In genomic region chr4:134497223-134497622, GRCm38 (mm10) we compare ENCODE assay signal across 8 mouse cellular contexts. TPM values are rescaled to one million over a fixed set of nuclear protein-coding genes. Genes with fewer than 3 reads are reported as not detected.
DNase-seq lines count a peak whose midpoint lies in the region; ATAC-seq and TF ChIP-seq lines count a peak whose summit lies in the region.
"Had no signal": no experiment of that assay in that cellular context is flagged by ENCODE, and none has a peak within 500 bp of the region (broad histone marks: within the 10 kb centered on the region; RNA-seq: fewer than 3 reads in every experiment).

No protein-coding gene starts in this region.

- no peaks in the 10 kb centered on the region for H3K9me3 ChIP-seq in lung, embryonic 15.5 days
- H3K9me3 ChIP-seq in embryonic facial prominence, embryonic 15.5 days (replicated peaks) = no peaks in the 10 kb centered on the region
- no peaks in the 10 kb centered on the region for H3K9me3 ChIP-seq in limb, embryonic 12.5 days

- peak overlapping the region; percentile 57 for H3K4me3 ChIP-seq in lung, embryonic 15.5 days
- H3K4me3 ChIP-seq in embryonic facial prominence, embryonic 15.5 days (replicated peaks) = peak overlapping the region; percentile 58
- H3K4me3 ChIP-seq in limb, embryonic 12.5 days (replicated peaks) = peak overlapping the region; percentile 58
- peak overlapping the region; percentile 72 for H3K4me3 ChIP-seq in small intestine, adult 2 months (ENCODE audit: low read depth, low read length)

- TF ChIP-seq CTCF in small intestine, adult 2 months (IDR thresholded peaks at IDR 0.05; ENCODE audit: extremely low read depth, insufficient read length, insufficient replicate concordance, low read depth, low read length) = no peak

- H3K27me3 ChIP-seq in lung, embryonic 15.5 days = no peaks in the 10 kb centered on the region
- H3K27me3 ChIP-seq in embryonic facial prominence, embryonic 15.5 days = no peaks in the 10 kb centered on the region
- peaks cover 10% of the 10 kb centered on the region; the same call in 1 of the 2 replicates for H3K27me3 ChIP-seq in limb, embryonic 12.5 days
- H3K27me3 ChIP-seq in small intestine, adult 2 months (ENCODE audit: control insufficient read depth, insufficient read depth, low read length) = no peaks in the 10 kb centered on the region

- no peaks in the 10 kb centered on the region for H3K36me3 ChIP-seq in lung, embryonic 15.5 days
- H3K36me3 ChIP-seq in embryonic facial prominence, embryonic 15.5 days = no peaks in the 10 kb centered on the region
- H3K36me3 ChIP-seq in limb, embryonic 12.5 days = no peaks in the 10 kb centered on the region
- no peaks in the 10 kb centered on the region for H3K36me3 ChIP-seq in small intestine, adult 2 months (ENCODE audit: control insufficient read depth, insufficient read depth, low read length)

- DNase-seq in lung, postnatal 14 days = no peak
- no peak for DNase-seq in urinary bladder, adult 2 months (ENCODE audit: low spot score)
- no peak for DNase-seq in adrenal gland, postnatal 36 days

- peak overlapping the region; percentile 99 for H3K4me2 ChIP-seq in lung, embryonic 15.5 days
- H3K4me2 ChIP-seq in embryonic facial prominence, embryonic 15.5 days (replicated peaks) = peak overlapping the region; percentile 97
- H3K4me2 ChIP-seq in limb, embryonic 12.5 days = peak overlapping the region; percentile 98

- peaks cover 40% of the 10 kb centered on the region for H3K4me1 ChIP-seq in lung, embryonic 15.5 days
- H3K4me1 ChIP-seq in embryonic facial prominence, embryonic 15.5 days = peaks cover 35% of the 10 kb centered on the region
- peaks cover 23% of the 10 kb centered on the region for H3K4me1 ChIP-seq in limb, embryonic 12.5 days (replicated peaks)
- peaks cover 38% of the 10 kb centered on the region for H3K4me1 ChIP-seq in small intestine, adult 2 months (ENCODE audit: control insufficient read depth, insufficient read depth, insufficient read length, low read length)

- TF ChIP-seq POLR2A in small intestine, adult 2 months (IDR thresholded peaks at IDR 0.05; ENCODE audit: low read depth, low read length) = no peak

- 11% methylated on average over 6 of the region's 6 CpGs for WGBS in lung, embryonic 15.5 days
- WGBS in embryonic facial prominence, embryonic 15.5 days = 3% methylated on average over 6 of the region's 6 CpGs
- 10% methylated on average over 6 of the region's 6 CpGs for WGBS in limb, embryonic 12.5 days
- WGBS in small intestine, adult 2 months = 6% methylated on average over 6 of the region's 6 CpGs

- no peak; the same call in 1 of the 2 replicates for ATAC-seq in lung, embryonic 15.5 days (ENCODE audit: borderline replicate concordance, extremely low read depth, low FRiP score, low TSS enrichment)
- ATAC-seq in embryonic facial prominence, embryonic 15.5 days (ENCODE audit: insufficient number of reproducible peaks, low FRiP score, low TSS enrichment, low read depth) = no peak
- 0 out of 2 replicates have a peak, but pooled peaks have one; percentile 16 for ATAC-seq in limb, embryonic 12.5 days (ENCODE audit: insufficient number of reproducible peaks, insufficient read depth, low FRiP score, low TSS enrichment, low read depth)

- H3K27ac ChIP-seq in lung, embryonic 15.5 days = no peak overlapping the region
- H3K27ac ChIP-seq in embryonic facial prominence, embryonic 15.5 days (replicated peaks) = 0 out of 2 replicates have a peak overlapping the region, but pooled peaks have one; percentile 68
- H3K27ac ChIP-seq in limb, embryonic 12.5 days = no peak overlapping the region; the same call in 1 of the 2 replicates
- peak overlapping the region; percentile 56 for H3K27ac ChIP-seq in small intestine, adult 2 months (ENCODE audit: insufficient read depth, low read depth, low read length)

- peak overlapping the region; percentile 49 for H3K9ac ChIP-seq in lung, embryonic 15.5 days
- H3K9ac ChIP-seq in embryonic facial prominence, embryonic 15.5 days = peak overlapping the region; percentile 50
- peak overlapping the region; percentile 64 for H3K9ac ChIP-seq in limb, embryonic 12.5 days (replicated peaks)

RNA-seq across cellular contexts. Expression of gene Paqr7, which starts 0.7 kb away (rescaled TPM):
- 4.2 and 6.7 TPM in 2 replicates for polyA plus RNA-seq in lung, embryonic 15.5 days (2015; fragmentation: Nextera tagmentation; extraction: Ambion mirVana)
- 5.7 and 7.2 TPM in 2 replicates for polyA plus RNA-seq in embryonic facial prominence, embryonic 15.5 days (2015; fragmentation: Nextera tagmentation; extraction: Ambion mirVana)
- polyA plus RNA-seq in limb, embryonic 12.5 days (2016; fragmentation: Nextera tagmentation; extraction: Ambion mirVana) = 2.4 and 2.9 TPM in 2 replicates
- polyA plus RNA-seq in small intestine, adult 2 months (2012; rRNA removed) = 31.2 and 45.7 TPM in 2 replicates
- 40.0 and 42.7 TPM in 2 replicates for polyA plus RNA-seq in urinary bladder, adult 2 months (2012; rRNA removed)
- total RNA-seq in adrenal gland, postnatal 36 days (2021) = 10 to 100 TPM; 38.7 to 56.9 TPM

RNA-seq across cellular contexts. Expression of gene Aunip, which starts 13.6 kb away (rescaled TPM):
- 18.7 and 20.2 TPM in 2 replicates for polyA plus RNA-seq in lung, embryonic 15.5 days (2015; fragmentation: Nextera tagmentation; extraction: Ambion mirVana)
- polyA plus RNA-seq in embryonic facial prominence, embryonic 15.5 days (2015; fragmentation: Nextera tagmentation; extraction: Ambion mirVana) = 8.8 and 8.9 TPM in 2 replicates
- 15.8 and 16.5 TPM in 2 replicates for polyA plus RNA-seq in limb, embryonic 12.5 days (2016; fragmentation: Nextera tagmentation; extraction: Ambion mirVana)
- 0.08 and 0.44 TPM in 2 replicates for polyA plus RNA-seq in small intestine, adult 2 months (2012; rRNA removed)
- 0.44 and 0.72 TPM in 2 replicates for polyA plus RNA-seq in urinary bladder, adult 2 months (2012; rRNA removed)
- 1 to 10 TPM; 1.7 to 2.5 TPM for total RNA-seq in adrenal gland, postnatal 36 days (2021)
- total RNA-seq: monocyte, adult 5-6 weeks had no signal

RNA-seq across cellular contexts. Expression of gene Stmn1, which starts 29.1 kb away (rescaled TPM):
- 1,835 and 1,898 TPM in 2 replicates for polyA plus RNA-seq in lung, embryonic 15.5 days (2015; fragmentation: Nextera tagmentation; extraction: Ambion mirVana)
- polyA plus RNA-seq in embryonic facial prominence, embryonic 15.5 days (2015; fragmentation: Nextera tagmentation; extraction: Ambion mirVana) = 1,403 and 1,438 TPM in 2 replicates
- 2,166 and 2,360 TPM in 2 replicates for polyA plus RNA-seq in limb, embryonic 12.5 days (2016; fragmentation: Nextera tagmentation; extraction: Ambion mirVana)
- polyA plus RNA-seq in small intestine, adult 2 months (2012; rRNA removed) = 1.9 and 9.8 TPM in 2 replicates
- polyA plus RNA-seq in urinary bladder, adult 2 months (2012; rRNA removed) = 67.0 and 104 TPM in 2 replicates
- 10 to 100 TPM; 46.2 to 53.5 TPM for total RNA-seq in adrenal gland, postnatal 36 days (2021)

RNA-seq across cellular contexts. Expression of gene Mtfr1l, which starts 38.0 kb away (rescaled TPM):
- polyA plus RNA-seq in lung, embryonic 15.5 days (2015; fragmentation: Nextera tagmentation; extraction: Ambion mirVana) = 109 and 114 TPM in 2 replicates
- 111 and 116 TPM in 2 replicates for polyA plus RNA-seq in embryonic facial prominence, embryonic 15.5 days (2015; fragmentation: Nextera tagmentation; extraction: Ambion mirVana)
- 118 TPM in 2 replicates for polyA plus RNA-seq in limb, embryonic 12.5 days (2016; fragmentation: Nextera tagmentation; extraction: Ambion mirVana)
- 39.4 and 55.7 TPM in 2 replicates for polyA plus RNA-seq in small intestine, adult 2 months (2012; rRNA removed)
- 153 and 165 TPM in 2 replicates for polyA plus RNA-seq in urinary bladder, adult 2 months (2012; rRNA removed)
- 100 to 1,000 TPM; 128 to 136 TPM for total RNA-seq in adrenal gland, postnatal 36 days (2021)

RNA-seq across cellular contexts. Expression of gene Selenon, which starts 54.7 kb away (rescaled TPM):
- polyA plus RNA-seq in lung, embryonic 15.5 days (2015; fragmentation: Nextera tagmentation; extraction: Ambion mirVana) = 35.3 and 46.2 TPM in 2 replicates
- polyA plus RNA-seq in embryonic facial prominence, embryonic 15.5 days (2015; fragmentation: Nextera tagmentation; extraction: Ambion mirVana) = 19.8 and 29.8 TPM in 2 replicates
- polyA plus RNA-seq in limb, embryonic 12.5 days (2016; fragmentation: Nextera tagmentation; extraction: Ambion mirVana) = 14.7 and 47.6 TPM in 2 replicates
- 4.5 and 4.8 TPM in 2 replicates for polyA plus RNA-seq in small intestine, adult 2 months (2012; rRNA removed)
- polyA plus RNA-seq in urinary bladder, adult 2 months (2012; rRNA removed) = 25.8 and 33.1 TPM in 2 replicates
- total RNA-seq in adrenal gland, postnatal 36 days (2021) = 10 to 100 TPM; 28.8 to 36.9 TPM

Comparison
In these comparisons a context has a peak if more than half of its experiments do, and no peak if none do; other contexts are left out.
1. H3K27ac ChIP-seq: peak in embryonic facial prominence, embryonic 15.5 days (single experiment) and small intestine, adult 2 months (single experiment); none in lung, embryonic 15.5 days (single experiment) and limb, embryonic 12.5 days (single experiment).
2. RNA of gene Stmn1, which starts 29.1 kb away (polyA plus RNA-seq): 2,166 to 2,360 TPM in limb, embryonic 12.5 days, 1,835 to 1,898 TPM in lung, embryonic 15.5 days and 1,403 to 1,438 TPM in embryonic facial prominence, embryonic 15.5 days; 67.0 to 104 TPM in urinary bladder, adult 2 months and 1.9 to 9.8 TPM in small intestine, adult 2 months; every median in the first group is over 10 times any median in the second.
3. Peak in every context shown above with its lines, with median percentiles within 50 percentile points of each other: H3K4me2 ChIP-seq, H3K4me3 ChIP-seq and H3K9ac ChIP-seq.